Mouse (Mus musculus) midbrain, embryonic 12.5 days (tissue): ENCODE results near the gene Csta1. TPM values are rescaled to one million over a fixed set of nuclear protein-coding genes. Genes with fewer than 3 reads are reported as not detected.
"Not testable (repeated sequence)": the region's sequence is repeated elsewhere in the genome, so short reads cannot be mapped to it uniquely, and the experiment has no call there.

Experiments
- ATAC-seq: fragments of 200-750 bp; cut with Nextera tagmentation; 2 replicates; pipeline ENCODE4 v1.8.0; 2017; ENCODE audit warnings: low read depth, moderate TSS enrichment, moderate library complexity; ENCODE audit not compliant: low FRiP score
- H3K27ac ChIP-seq: fragments of 300-500 bp; sonication (generic); replicated peaks from 2 replicates; pipeline ENCODE4 v1.5.1; 2016; ENCODE audit warnings: mild to moderate bottlenecking
- H3K27me3 ChIP-seq: fragments of 300-500 bp; sonication (generic); 2 replicates; pipeline ENCODE4 v1.6.1; 2016; ENCODE audit warnings: mild to moderate bottlenecking
- H3K36me3 ChIP-seq: fragments of 300-500 bp; sonication (generic); 2 replicates; pipeline ENCODE4 v1.6.1; 2016
- H3K4me1 ChIP-seq: fragments of 300-500 bp; sonication (generic); 2 replicates; pipeline ENCODE4 v1.6.1; 2016
- H3K4me2 ChIP-seq: fragments of 300-500 bp; sonication (generic); replicated peaks from 2 replicates; pipeline ENCODE4 v1.6.1; 2016; ENCODE audit warnings: mild to moderate bottlenecking, moderate library complexity
- H3K4me3 ChIP-seq: fragments of 300-500 bp; sonication (generic); 2 replicates; pipeline ENCODE4 v1.5.1; 2016; ENCODE audit warnings: mild to moderate bottlenecking
- H3K9ac ChIP-seq: fragments of 300-500 bp; sonication (generic); replicated peaks from 2 replicates; pipeline ENCODE4 v1.6.1; 2016; ENCODE audit warnings: mild to moderate bottlenecking, moderate library complexity
- H3K9me3 ChIP-seq: fragments of 300-500 bp; sonication (generic); 2 replicates; pipeline ENCODE4 v1.6.1; 2016; ENCODE audit warnings: mild to moderate bottlenecking
- WGBS: fragments of 180-500 bp; shearing (Covaris S2); methylation state at CpG from one replicate; pipeline ENCODE4 v1.1.7; 2016; 5-methylcytosine and 5-hydroxymethylcytosine counted together
- polyA plus RNA-seq: library from polyadenylated mRNA; unstranded; fragments of >200 nt; fragmentation: Nextera tagmentation; extraction: Ambion mirVana; gene quantifications from 2 replicates; pipeline ENCODE4 v1.2.1, GENCODE M21; 2016

Gene Csta1
- polyA plus RNA-seq, result 0.06 TPM in 1 of 2 replicates, not detected in the other

- H3K4me3 ChIP-seq, result no peak within 1 kb of the TSS
- ATAC-seq, result no peak
- no peak within 1 kb of the TSS for H3K4me2 ChIP-seq
- H3K9me3 ChIP-seq, result no peaks in the 10 kb centered on the region
- H3K27me3 ChIP-seq, result no peaks in the 10 kb centered on the region
- WGBS, result 77% methylated on average over 1 of the region's 1 CpGs
- no peak within 1 kb of the TSS for H3K9ac ChIP-seq
- H3K36me3 ChIP-seq, result no peaks in the 10 kb centered on the region
- no peaks in the 10 kb centered on the region for H3K4me1 ChIP-seq
- no peak within 1 kb of the TSS for H3K27ac ChIP-seq
Measured at GRCm38 (mm10) chr16:36131141-36131540, at the start of gene Csta1. Gene Csta1, minus strand, starts transcription at chr16:36131241.

GRCm38 (mm10) chr16:36179910-36180309 lies 48.9 kb upstream of the Csta1 start:
- no peaks in the 10 kb centered on the region for H3K4me1 ChIP-seq
- 0 out of 2 replicates have a peak, but pooled peaks cover under 1% of the 10 kb centered on the region for H3K9me3 ChIP-seq
- no peak overlapping the region for H3K4me2 ChIP-seq
- H3K4me3 ChIP-seq, result no peak overlapping the region
- no peaks in the 10 kb centered on the region for H3K36me3 ChIP-seq
- no peaks in the 10 kb centered on the region for H3K27me3 ChIP-seq
- no peak overlapping the region for H3K27ac ChIP-seq
- ATAC-seq, result no peak
- no peak overlapping the region for H3K9ac ChIP-seq
- WGBS, result 80% methylated on average over 2 of the region's 2 CpGs

GRCm38 (mm10) chr16:36176108-36176507 lies 45.1 kb upstream of the Csta1 start:
- Histone ChIP-seq H3K4me3 (no peak overlapping the region), H3K4me2 (no peak overlapping the region), H3K4me1 (no peaks in the 10 kb centered on the region), H3K9ac (no peak overlapping the region), H3K9me3 (0 out of 2 replicates have a peak, but pooled peaks cover 2% of the 10 kb centered on the region), H3K27ac (no peak overlapping the region), H3K27me3 (no peaks in the 10 kb centered on the region), H3K36me3 (no peaks in the 10 kb centered on the region)
- no peak for ATAC-seq

DNA sequence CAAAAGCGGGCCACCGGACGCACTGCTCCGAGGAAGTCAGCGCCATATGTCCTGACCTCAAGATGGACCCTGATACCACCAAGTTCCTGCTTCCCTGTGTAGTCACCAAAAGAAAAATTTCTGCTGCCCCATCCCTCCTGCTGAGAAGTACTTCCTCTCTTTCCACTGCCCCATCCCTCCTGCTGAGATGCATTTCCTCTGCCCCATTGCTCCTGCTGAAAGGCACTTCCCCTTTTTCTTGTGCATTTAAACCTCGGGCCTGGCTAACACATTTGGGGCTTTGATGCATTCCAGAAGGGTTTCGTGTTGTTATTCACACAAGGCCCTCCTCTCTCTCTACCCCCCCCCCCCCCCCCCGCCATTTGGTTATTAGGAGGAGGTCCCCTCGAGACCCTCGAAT lies 36.8 kb upstream of the Csta1 start:
- H3K9ac ChIP-seq, H3K4me1 ChIP-seq, H3K36me3 ChIP-seq, H3K27ac ChIP-seq, H3K4me3 ChIP-seq, H3K27me3 ChIP-seq, H3K9me3 ChIP-seq, H3K4me2 ChIP-seq, ATAC-seq: not testable (repeated sequence)
- WGBS, result 83% methylated on average over 9 of the region's 10 CpGs

DNA sequence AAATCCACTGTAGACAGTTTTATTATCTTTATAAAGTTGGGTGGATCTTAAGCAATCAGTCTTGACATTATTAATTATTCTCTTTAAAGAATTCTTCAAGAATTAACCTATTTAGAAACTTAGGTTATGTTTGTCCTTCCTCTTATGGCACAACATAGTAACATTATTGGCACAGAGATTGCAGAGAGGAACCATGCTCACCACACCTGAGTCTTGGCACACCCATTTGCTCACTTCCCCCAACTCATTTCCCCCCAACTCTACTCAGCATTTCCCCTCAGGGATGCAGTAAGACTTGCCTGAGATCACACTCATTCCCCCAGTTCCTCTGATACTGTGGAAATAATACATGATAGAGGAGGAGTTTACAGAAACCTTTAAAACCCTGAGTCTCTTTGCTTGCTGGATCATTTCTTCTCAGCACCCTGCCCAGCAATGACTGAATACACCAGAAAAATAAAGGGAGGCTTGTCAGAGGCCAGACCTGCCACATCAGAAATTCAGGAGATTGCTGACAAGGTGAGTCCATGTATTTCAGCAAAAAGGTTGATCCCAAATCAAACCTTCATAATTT lies 25.4 kb upstream of the Csta1 start, which contains the start of gene Stfa2l1:
TSS of gene Stfa2l1 (plus strand) at position 410 of the 574 bp plus-strand sequence.
- Histone ChIP-seq H3K9ac (no peak within 1 kb of the TSS), H3K36me3 (no peaks in the 10 kb centered on the region), H3K4me3 (no peak within 1 kb of the TSS), H3K27me3 (no peaks in the 10 kb centered on the region), H3K9me3 (no peaks in the 10 kb centered on the region), H3K4me2 (no peak within 1 kb of the TSS), H3K27ac (no peak within 1 kb of the TSS), H3K4me1 (no peaks in the 10 kb centered on the region)
- ATAC-seq, result no peak

DNA sequence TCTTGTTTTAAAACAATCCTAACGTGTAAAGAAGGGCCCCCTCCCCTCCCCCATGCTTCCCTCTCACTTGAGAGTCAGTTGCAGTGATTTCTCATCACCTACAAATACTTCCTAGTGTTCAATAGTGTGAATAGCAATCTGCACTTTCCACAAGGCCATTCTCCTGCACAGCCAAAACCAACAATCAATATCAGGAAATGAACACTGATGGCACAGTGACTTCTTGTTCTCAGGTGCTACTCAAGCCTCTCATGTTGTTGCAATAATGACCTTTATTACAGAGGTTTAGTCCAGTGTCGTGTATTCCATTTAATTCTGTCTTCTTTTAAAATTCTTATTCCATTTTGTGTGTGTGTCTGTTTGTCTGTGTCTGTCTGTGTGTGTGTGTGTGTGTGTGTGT lies 7.2 kb upstream of the Csta1 start:
- Histone ChIP-seq H3K4me2 (no peak overlapping the region), H3K27ac (no peak overlapping the region), H3K27me3 (no peaks in the 10 kb centered on the region), H3K4me1 (no peaks in the 10 kb centered on the region), H3K4me3 (no peak overlapping the region), H3K9me3 (no peaks in the 10 kb centered on the region), H3K36me3 (no peaks in the 10 kb centered on the region), H3K9ac (no peak overlapping the region)
- ATAC-seq, result no peak
- WGBS, result 75% methylated on average over 2 of the region's 2 CpGs

DNA sequence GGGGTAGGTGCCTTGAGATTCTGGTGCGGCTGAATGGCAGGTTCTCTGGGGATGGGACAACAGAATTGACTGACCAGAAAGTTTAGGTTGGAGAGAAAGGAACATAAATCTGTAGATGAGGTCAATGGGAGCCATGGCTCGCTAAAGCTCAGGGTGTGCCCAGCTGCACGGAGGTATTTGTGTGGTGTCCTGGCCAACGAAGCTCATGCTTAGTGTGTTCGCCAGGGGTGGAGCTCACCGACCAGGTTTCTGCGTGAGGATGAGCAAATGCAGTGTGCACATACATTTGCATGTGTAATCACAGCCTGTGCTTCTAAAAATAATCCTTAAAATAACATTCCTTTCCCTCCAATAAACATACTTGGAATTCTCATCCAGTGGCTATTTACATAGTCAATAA lies 2.9 kb downstream of the Csta1 start:
- H3K4me3 ChIP-seq, result no peak overlapping the region
- H3K27me3 ChIP-seq, result no peaks in the 10 kb centered on the region
- H3K4me2 ChIP-seq, result no peak overlapping the region
- no peaks in the 10 kb centered on the region for H3K4me1 ChIP-seq
- H3K27ac ChIP-seq, result no peak overlapping the region
- H3K9me3 ChIP-seq, result no peaks in the 10 kb centered on the region
- WGBS, result 86% methylated on average over 7 of the region's 7 CpGs
- H3K9ac ChIP-seq, result no peak overlapping the region
- no peak for ATAC-seq
- no peaks in the 10 kb centered on the region for H3K36me3 ChIP-seq

DNA sequence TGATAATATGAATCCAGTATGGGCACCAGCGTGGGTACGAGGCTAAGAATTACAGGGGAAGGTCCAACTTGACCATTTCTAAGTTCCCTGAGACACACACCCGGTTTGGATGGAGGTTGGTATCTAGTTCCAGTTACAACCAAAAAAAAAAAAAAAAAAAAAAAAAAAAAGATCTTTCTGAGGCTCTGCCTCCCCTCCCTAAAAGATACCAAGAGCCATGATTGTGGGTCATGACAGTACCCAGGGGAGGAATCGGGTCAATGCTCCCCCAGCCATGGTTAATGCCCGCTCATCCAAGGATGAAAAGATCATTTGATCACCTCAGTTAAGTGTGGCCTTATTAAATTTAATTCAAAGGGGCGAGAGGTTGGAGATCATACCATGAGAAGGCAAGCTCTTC lies 15.3 kb downstream of the Csta1 start:
- H3K27me3 ChIP-seq, H3K27ac ChIP-seq, H3K4me2 ChIP-seq, H3K36me3 ChIP-seq, ATAC-seq, H3K4me3 ChIP-seq, H3K4me1 ChIP-seq, H3K9ac ChIP-seq, H3K9me3 ChIP-seq: not testable (repeated sequence)
- 89% methylated on average over 6 of the region's 6 CpGs for WGBS

- H3K4me3 ChIP-seq, H3K4me2 ChIP-seq, H3K27me3 ChIP-seq, H3K4me1 ChIP-seq, H3K9me3 ChIP-seq, H3K36me3 ChIP-seq, ATAC-seq, H3K27ac ChIP-seq, H3K9ac ChIP-seq: not testable (repeated sequence)
Measured at GRCm38 (mm10) chr16:36111486-36111885, 19.6 kb downstream of the Csta1 start.

GRCm38 (mm10) chr16:36102211-36102610 lies 28.8 kb downstream of the Csta1 start:
- H3K27ac ChIP-seq, result no peak overlapping the region
- no peaks in the 10 kb centered on the region for H3K27me3 ChIP-seq
- H3K36me3 ChIP-seq, result no peaks in the 10 kb centered on the region
- ATAC-seq, result no peak
- no peak overlapping the region for H3K4me3 ChIP-seq
- H3K9ac ChIP-seq, result no peak overlapping the region
- H3K4me2 ChIP-seq, result no peak overlapping the region
- H3K4me1 ChIP-seq, result no peaks in the 10 kb centered on the region
- WGBS, result 91% methylated on average over 1 of the region's 1 CpGs
- no peaks in the 10 kb centered on the region for H3K9me3 ChIP-seq

DNA sequence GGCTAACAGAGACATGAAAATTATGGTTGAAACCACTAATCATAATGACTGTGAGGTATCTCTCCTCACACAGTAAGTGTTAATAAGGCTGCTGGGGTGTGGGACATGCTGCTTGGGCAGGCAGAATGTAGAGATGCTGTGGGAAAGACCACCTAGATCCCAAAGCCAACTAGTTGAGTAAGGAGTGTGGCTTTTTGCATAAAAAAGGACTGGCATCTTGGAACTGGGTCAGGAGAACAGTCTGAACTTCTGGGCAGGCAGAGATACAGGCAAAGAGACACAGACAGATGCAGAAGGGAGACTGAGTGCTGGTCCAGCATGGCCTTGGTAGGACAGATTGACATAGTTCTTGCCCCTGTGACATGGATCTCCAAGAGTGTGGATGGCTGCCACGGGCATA lies 29.5 kb downstream of the Csta1 start:
- Histone ChIP-seq H3K27me3 (no peaks in the 10 kb centered on the region), H3K4me3 (no peak overlapping the region), H3K9me3 (no peaks in the 10 kb centered on the region), H3K27ac (no peak overlapping the region), H3K36me3 (no peaks in the 10 kb centered on the region), H3K9ac (no peak overlapping the region), H3K4me1 (no peaks in the 10 kb centered on the region), H3K4me2 (no peak overlapping the region)
- ATAC-seq, result no peak
- 94% methylated on average over 1 of the region's 1 CpGs for WGBS

DNA sequence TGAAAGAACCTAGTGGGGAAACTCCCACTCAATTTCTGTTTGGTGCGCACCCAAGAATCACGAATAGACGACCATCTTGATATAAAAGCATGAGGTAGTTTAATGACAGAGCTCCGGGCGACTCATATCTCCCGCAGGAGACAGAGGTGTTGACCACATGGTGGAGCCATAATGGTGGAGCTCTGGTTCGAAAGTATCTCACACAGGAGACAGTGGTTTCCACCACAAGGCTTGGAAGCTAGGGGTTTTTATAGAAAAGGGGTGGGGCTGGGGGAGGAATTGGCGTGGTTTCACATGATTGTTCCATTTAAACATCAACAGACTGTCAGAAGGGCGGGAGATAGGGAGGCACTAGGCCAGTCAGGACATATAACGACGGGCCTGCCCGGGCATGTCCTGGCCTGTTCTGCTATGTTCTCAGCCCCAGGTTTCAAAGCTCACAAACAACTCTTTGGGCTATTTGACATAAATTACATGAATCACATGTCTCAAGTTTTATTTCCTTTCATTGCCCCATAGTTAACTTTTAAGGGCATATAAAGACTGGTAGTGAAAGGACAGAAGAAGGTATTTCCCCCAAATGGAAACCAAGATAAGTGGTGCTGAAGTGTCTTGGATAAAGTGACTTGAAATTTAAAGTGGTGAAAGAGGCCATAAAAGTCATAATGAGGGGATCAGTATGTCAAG lies 33.1 kb downstream of the Csta1 start:
- H3K27me3 ChIP-seq, ATAC-seq, H3K36me3 ChIP-seq, H3K27ac ChIP-seq, H3K4me2 ChIP-seq, H3K9ac ChIP-seq, H3K4me1 ChIP-seq, H3K9me3 ChIP-seq, H3K4me3 ChIP-seq: not testable (repeated sequence)
- 91% methylated on average over 12 of the region's 12 CpGs for WGBS

DNA sequence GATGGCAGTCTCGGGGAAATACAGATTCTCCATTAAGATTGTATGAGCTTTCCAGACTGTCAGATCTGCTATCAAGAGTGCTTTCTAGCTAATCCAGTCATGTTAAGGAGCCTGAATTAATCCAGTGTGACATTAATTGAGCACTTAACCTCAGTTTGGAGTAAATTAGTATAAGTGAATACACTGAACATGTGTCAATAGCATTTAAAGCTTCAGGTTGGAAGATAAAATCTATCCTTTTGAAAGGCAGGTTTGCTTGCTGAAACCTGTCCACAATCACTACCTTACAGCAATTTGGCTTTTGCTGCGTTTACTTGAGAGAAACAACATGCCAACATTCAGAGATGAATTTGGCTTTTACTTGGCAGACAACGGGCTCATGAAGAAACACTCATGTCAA lies 37.0 kb downstream of the Csta1 start:
- H3K27ac ChIP-seq, result no peak overlapping the region
- no peak overlapping the region for H3K9ac ChIP-seq
- H3K4me2 ChIP-seq, result no peak overlapping the region
- ATAC-seq, result no peak
- H3K27me3 ChIP-seq, result no peaks in the 10 kb centered on the region
- H3K36me3 ChIP-seq, result peaks cover 8% of the 10 kb centered on the region; the same call in 1 of the 2 replicates
- 92% methylated on average over 3 of the region's 3 CpGs for WGBS
- H3K9me3 ChIP-seq, result no peaks in the 10 kb centered on the region
- H3K4me3 ChIP-seq, result no peak overlapping the region
- H3K4me1 ChIP-seq, result no peaks in the 10 kb centered on the region
